Mouse (Mus musculus) olfactory bulb, adult 2 months (tissue): ENCODE data around the gene Bcam. TPM values are rescaled to one million over a fixed set of nuclear protein-coding genes. Genes with fewer than 3 reads are reported as not detected.

Source experiments
- H3K27ac ChIP-seq: fragments of 200-500 bp; 2 replicates; pipeline ENCODE4 v1.5.1; 2012; ENCODE audit warnings: low read depth, low read length; ENCODE audit not compliant: insufficient read depth
- H3K4me1 ChIP-seq: fragments of 200-500 bp; 2 replicates; pipeline ENCODE4 v1.6.1; 2012; ENCODE audit warnings: low read length; ENCODE audit not compliant: control insufficient read depth, insufficient read depth
- H3K4me3 ChIP-seq: fragments of 200-500 bp; 2 replicates; pipeline ENCODE4 v1.5.1; 2012; ENCODE audit warnings: mild to moderate bottlenecking, low read depth, low read length, moderate library complexity; ENCODE audit not compliant: insufficient read depth
- CTCF ChIP-seq: fragments of 200-500 bp; IDR thresholded peaks from 2 replicates; pipeline ENCODE4 v1.5.1; 2012; ENCODE audit warnings: low read depth, mild to moderate bottlenecking, low read length, moderate library complexity; ENCODE audit not compliant: insufficient read depth
- POLR2A ChIP-seq: fragments of 200-500 bp; IDR thresholded peaks from 2 replicates; pipeline ENCODE4 v1.6.1; 2012; ENCODE audit warnings: mild to moderate bottlenecking, low read depth, low read length, moderate library complexity; ENCODE audit not compliant: insufficient read depth
- WGBS: fragments of 180-500 bp; shearing (Covaris S2); methylation state at CpG from one replicate; pipeline ENCODE4 v1.1.7; 2018; 5-methylcytosine and 5-hydroxymethylcytosine counted together
- polyA plus RNA-seq: library from polyadenylated mRNA; stranded (reverse); fragments of >200 nt; gene quantifications from 2 replicates; pipeline ENCODE4 v1.2.4, GENCODE M21; 2012; ENCODE audit warnings: low replicate concordance; ENCODE audit not compliant: missing spikeins, insufficient read depth, insufficient read length

Bcam gene
- polyA plus RNA-seq, 1 experiment, result not detected

GRCm38 (mm10) chr7:19758623-19759022, 12.2 kb downstream of the Bcam start:
- no peak overlapping the region for H3K27ac ChIP-seq
- no peak overlapping the region for H3K4me3 ChIP-seq
- peaks cover 3% of the 10 kb centered on the region; the same call in 1 of the 2 replicates for H3K4me1 ChIP-seq
- no peak for TF ChIP-seq CTCF
- no peak for TF ChIP-seq POLR2A
- WGBS, result 92% methylated on average over 13 of the region's 13 CpGs

- TF ChIP-seq POLR2A, result no peak
- TF ChIP-seq CTCF, result no peak
- Histone ChIP-seq H3K4me1 (peaks cover 3% of the 10 kb centered on the region; the same call in 1 of the 2 replicates), H3K4me3 (no peak overlapping the region), H3K27ac (peak overlapping the region; percentile 13; the same call in 1 of the 2 replicates)
- WGBS, result 62% methylated on average over 24 of the region's 24 CpGs
Observed at GRCm38 (mm10) chr7:19755851-19756786, 14.7 kb downstream of the Bcam start.

GRCm38 (mm10) chr7:19755008-19755407, 15.8 kb downstream of the Bcam start:
- WGBS, result 78% methylated on average over 2 of the region's 2 CpGs
- no peak overlapping the region for H3K4me3 ChIP-seq

GRCm38 (mm10) chr7:19754065-19754464, 16.8 kb downstream of the Bcam start:
- 76% methylated on average over 1 of the region's 1 CpGs for WGBS
- Histone ChIP-seq H3K27ac (no peak overlapping the region), H3K4me1 (peaks cover 15% of the 10 kb centered on the region), H3K4me3 (no peak overlapping the region)
- TF ChIP-seq POLR2A, result no peak
- TF ChIP-seq CTCF, result no peak

More at GRCm38 (mm10) chr7:19755008-19755407, 15.8 kb downstream of the Bcam start:
- Histone ChIP-seq H3K4me1 (peaks cover 7% of the 10 kb centered on the region), H3K27ac (no peak overlapping the region)
- TF ChIP-seq POLR2A (no peak), CTCF (no peak)

- Histone ChIP-seq H3K27ac (no peak overlapping the region), H3K4me1 (peaks cover 20% of the 10 kb centered on the region), H3K4me3 (no peak overlapping the region)
- 73% methylated on average over 7 of the region's 7 CpGs for WGBS
- no peak for TF ChIP-seq CTCF
- no peak for TF ChIP-seq POLR2A
Observed at GRCm38 (mm10) chr7:19753587-19753986, 17.2 kb downstream of the Bcam start.

- Histone ChIP-seq H3K4me1 (peaks cover 28% of the 10 kb centered on the region), H3K4me3 (no peak overlapping the region), H3K27ac (no peak overlapping the region)
- TF ChIP-seq POLR2A (no peak), CTCF (no peak)
- 78% methylated on average over 8 of the region's 8 CpGs for WGBS
Observed at GRCm38 (mm10) chr7:19752652-19753051, 18.2 kb downstream of the Bcam start.

- H3K4me1 ChIP-seq, result peaks cover 37% of the 10 kb centered on the region
- no peak for TF ChIP-seq POLR2A
- no peak for TF ChIP-seq CTCF
- 32% methylated on average over 4 of the region's 4 CpGs for WGBS
Observed at GRCm38 (mm10) chr7:19751070-19751383, 19.8 kb downstream of the Bcam start.

GRCm38 (mm10) chr7:19750217-19751069, 20.4 kb downstream of the Bcam start, which contains the start of gene Nectin2:
TSS of gene Nectin2 (minus strand) at chr7:19750483.
- WGBS, result 16% methylated on average over 19 of the region's 19 CpGs
- no peak within 1 kb of the TSS for H3K27ac ChIP-seq
- TF ChIP-seq CTCF, result peak; percentile 52; the same call in 1 of the 2 replicates
- no peak for TF ChIP-seq POLR2A
- H3K4me1 ChIP-seq, result peaks cover 34% of the 10 kb centered on the region
- peak within 1 kb of the TSS; percentile 52 for H3K4me3 ChIP-seq

More at GRCm38 (mm10) chr7:19751070-19751383, 19.8 kb downstream of the Bcam start:
- Histone ChIP-seq H3K4me3 (no peak overlapping the region), H3K27ac (no peak overlapping the region)
